Mouse (Mus musculus) CD4-positive naive resting alpha-beta T cell, adult 76 days (primary cell): Measurements from ENCODE around the gene Cst11. TPM values are rescaled to one million over a fixed set of nuclear protein-coding genes. Genes with fewer than 3 reads are reported as not detected.

ENCODE experiments used
- total RNA-seq: library from RNA; stranded (reverse); gene quantifications from one replicate; pipeline ENCODE4 v1.2.4, GENCODE M21; 2023

The Cst11 gene
- total RNA-seq: not detected

DNA sequence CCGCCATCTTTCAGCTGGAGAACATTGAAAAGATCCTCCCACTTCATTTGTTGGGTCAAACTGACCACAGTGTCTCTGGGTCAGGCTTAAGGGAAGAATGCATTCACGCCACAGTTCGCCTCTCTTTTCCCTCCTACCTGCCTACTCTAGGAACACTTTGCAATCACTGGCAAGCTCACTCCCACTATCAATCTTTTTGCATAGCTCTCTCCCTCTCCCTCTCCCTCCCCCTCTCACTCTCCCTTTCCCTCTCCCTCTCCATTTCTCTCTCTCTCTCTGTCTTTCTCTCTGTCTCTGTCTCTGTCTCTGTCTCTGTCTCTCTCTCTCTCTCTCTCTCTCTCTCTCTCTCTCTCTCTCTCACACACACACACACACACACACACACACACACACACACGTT, at the start of gene Cst11:
Cst11 (minus strand) TSS at position 101 of the 400 bp plus-strand sequence.

GRCm38 (mm10) chr2:148819909-148820308, 48.6 kb upstream of the Cst11 start, which contains the start of gene Cst13:
TSS of gene Cst13 (plus strand) at chr2:148820081.

GRCm38 (mm10) chr2:148798485-148798884, 27.2 kb upstream of the Cst11 start, which contains the start of gene Cst8:
TSS of gene Cst8 (plus strand) at chr2:148798785.

GRCm38 (mm10) chr2:148789142-148789541, 17.8 kb upstream of the Cst11 start, which contains the start of gene Cst12:
TSS of gene Cst12 (plus strand) at chr2:148789361.

GRCm38 (mm10) chr2:148781709-148782108, 10.4 kb upstream of the Cst11 start, which contains the start of gene 8030411F24Rik:
TSS of gene 8030411F24Rik (plus strand) at chr2:148782009.

GRCm38 (mm10) chr2:148750058-148750457, 21.2 kb downstream of the Cst11 start, which contains the start of gene Cstl1:
TSS of gene Cstl1 (plus strand) at chr2:148750358.

DNA sequence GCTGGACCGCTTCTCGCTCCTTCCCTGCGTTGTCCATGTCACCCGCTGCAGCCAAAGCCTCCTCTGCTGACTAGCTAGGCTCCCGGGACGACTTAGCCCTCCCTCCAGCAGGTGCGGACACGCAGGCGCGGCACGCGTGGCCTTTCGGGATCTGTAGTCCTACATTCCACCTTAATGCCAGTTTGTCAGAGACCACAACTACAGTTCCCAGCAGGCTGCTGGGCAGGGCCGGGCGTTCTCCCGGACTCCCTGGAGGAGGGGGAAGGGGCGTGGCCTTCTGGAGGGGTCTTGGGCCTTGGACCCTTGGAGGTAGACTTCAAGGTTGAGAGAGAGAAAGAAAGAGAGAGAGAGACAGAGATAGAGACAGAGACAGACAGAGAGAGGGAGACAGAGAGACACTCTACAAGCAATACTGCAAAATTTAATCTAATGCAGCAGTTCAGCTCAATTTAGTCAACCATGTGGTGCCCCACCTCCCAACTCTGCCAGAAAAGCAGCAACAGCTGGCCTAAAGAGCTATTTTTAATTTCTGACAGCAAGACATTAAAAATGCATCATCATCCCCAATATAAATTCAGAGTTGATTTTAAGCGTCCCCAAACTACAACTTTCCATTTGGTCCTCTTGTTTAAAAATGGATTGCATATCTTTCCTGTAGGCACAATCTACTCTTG, 38.8 kb downstream of the Cst11 start, which contains the start of gene Napb:
Napb (minus strand) TSS at position 141 of the 674 bp plus-strand sequence.

Other genes starting within 250 kb of the Cst11 start
- 14.8 TPM for gene Nxt1, start 98.9 kb downstream of the Cst11 start, total RNA-seq
- 6.7 TPM for gene Gzf1, start 90.5 kb downstream of the Cst11 start, total RNA-seq
- 0.62 TPM for gene Napb, start 39.0 kb downstream of the Cst11 start, total RNA-seq
- not detected for gene Cstl1, start 21.1 kb downstream of the Cst11 start, total RNA-seq
- not detected for gene 8030411F24Rik, start 10.5 kb upstream of the Cst11 start, total RNA-seq
- gene Cst12, start 17.9 kb upstream of the Cst11 start, total RNA-seq: not detected
- not detected for gene Cst8, start 27.3 kb upstream of the Cst11 start, total RNA-seq
- not detected for gene Cst13, start 48.6 kb upstream of the Cst11 start, total RNA-seq
- not detected for gene Cst9, start 63.6 kb upstream of the Cst11 start, total RNA-seq
- not detected for gene 9230104L09Rik, start 93.5 kb upstream of the Cst11 start, total RNA-seq
- 76.8 TPM for gene Cst3, start 104.2 kb upstream of the Cst11 start, total RNA-seq
- not detected for gene Gm1330, start 231.8 kb upstream of the Cst11 start, total RNA-seq
- gene Gm10750, start 245.7 kb upstream of the Cst11 start, total RNA-seq: not detected